Mouse (Mus musculus) frontal cortex, postnatal 36 days (tissue): ENCODE measurements at regions not wholly inside any gene's neighbourhood (a gene's known extent, or its start where the extent isn't known, plus 50 kb on each side); places are given as distances from the start of the nearest gene placed in this dataset.

Experiments used
- DNase-seq, 2 experiments: peaks; one replicate each; pipeline ENCODE4 v3.0.0; 2022; ENCODE audit warnings: low spot score in 2 of 2

DNA sequence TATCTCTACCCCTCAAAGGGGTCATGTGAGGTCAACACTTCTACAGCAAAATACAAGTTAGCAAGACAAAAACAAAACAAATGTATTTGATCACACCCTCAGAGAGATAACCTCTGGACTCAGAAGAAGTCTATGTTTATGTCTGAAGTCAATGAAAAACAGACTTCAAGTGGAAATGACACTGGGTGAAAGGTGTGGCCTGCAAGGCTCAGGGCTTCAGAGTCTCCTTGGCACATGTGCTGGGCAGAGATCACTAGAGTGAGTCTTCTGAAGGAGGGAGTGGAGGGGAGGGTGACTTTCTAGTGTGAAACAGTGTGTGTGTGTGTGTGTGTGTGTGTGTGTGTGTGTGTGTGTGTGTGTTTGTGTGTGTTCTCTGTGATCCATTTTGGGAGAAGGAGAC lies 68.2 kb downstream of the Il12a start:
- DNase-seq: no peak

DNA sequence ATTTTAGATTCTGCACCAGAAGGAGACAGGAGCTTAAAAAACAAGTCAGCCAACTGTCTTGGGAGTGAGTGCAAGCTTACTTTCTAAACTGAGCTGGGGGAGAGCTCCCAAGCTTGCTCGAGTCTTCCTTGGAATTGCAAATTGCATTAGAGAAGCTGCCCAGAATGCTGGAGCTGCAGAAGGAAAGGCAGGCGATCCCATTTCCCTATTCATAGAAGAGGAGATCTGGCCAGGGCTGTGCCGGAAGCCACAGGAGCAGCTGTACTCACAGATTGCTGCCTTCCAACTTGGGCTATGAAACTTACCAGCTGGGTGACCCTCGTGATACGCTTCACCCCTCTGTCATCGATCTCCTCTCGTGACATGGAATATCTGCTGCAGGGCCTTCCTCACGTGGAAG lies 68.9 kb downstream of the Il12a start:
- peak in 1 of 2 experiments; percentile 69 for DNase-seq

DNA sequence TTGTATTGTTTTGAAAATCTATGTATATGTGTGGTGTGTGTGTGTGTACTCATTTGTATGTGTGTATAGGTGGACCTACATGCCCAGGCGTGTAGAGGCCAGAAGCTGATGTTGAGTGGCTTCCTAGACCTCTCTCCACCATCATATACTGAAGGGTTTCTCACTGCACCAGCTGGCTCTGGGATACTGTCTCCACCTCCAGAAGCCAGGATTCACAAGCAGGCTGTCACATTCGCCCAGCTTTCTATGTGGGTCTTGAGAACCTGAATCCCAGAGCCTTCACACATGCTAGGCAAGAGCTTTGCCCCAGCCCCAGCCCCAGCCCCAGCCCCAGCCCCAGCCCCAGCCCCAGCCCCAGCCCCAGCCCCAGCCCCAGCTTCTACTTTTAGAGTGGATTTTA lies 70.4 kb downstream of the Il12a start:
- DNase-seq: peak in 1 of 2 experiments; percentile 44

DNA sequence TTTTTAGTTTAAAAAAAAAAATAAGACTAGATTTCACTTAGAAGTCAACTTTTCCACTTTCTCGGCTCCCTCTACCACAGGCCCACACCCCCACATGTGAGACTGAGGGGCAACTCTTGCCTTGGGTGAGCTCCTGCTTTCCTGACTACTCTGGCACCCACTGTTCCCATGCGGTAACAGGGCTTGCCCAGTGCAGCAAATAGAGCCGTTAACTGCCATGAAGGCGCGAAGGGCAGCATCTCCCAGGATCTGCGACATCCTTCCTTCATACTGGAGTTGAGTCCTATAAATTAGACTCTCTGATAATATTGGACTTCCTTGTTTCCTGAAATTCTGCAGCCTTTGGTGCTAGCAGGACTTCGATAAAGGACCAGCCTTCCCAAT lies 70.8 kb downstream of the Il12a start:
- no peak for DNase-seq

DNA sequence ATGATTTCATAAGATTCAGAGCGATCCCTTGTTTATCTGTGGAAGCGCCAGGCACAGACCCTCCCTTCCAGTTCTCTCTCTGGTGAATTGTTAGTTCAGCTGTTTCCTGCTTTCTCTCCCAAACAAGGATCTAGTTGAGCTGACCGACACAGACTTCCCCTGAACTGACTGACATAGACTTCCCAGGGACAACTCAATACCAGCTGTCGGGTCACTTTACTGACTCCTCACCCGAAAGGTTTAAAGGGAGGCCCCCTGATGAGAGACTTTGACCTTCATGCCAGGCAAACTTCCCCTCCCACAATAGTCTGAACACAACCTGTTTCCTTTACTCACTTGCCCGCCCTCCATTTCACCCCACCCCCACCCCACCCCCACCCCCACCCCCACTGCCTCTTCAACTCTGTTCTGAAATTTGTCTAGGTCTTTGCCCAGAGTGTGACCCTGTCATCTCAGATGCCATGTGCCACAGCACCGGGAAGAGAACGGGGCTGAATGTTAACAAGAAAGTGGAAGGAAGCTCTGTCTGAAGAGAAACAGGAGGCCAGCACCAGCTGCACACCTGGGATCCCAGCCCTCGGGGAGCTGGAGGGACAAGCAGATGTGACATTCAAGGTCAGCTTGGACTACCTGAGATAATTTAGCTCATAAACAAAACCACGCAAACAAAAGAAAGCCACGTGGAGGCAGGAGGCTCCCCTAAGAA lies 71.3 kb downstream of the Il12a start:
- no peak for DNase-seq

DNA sequence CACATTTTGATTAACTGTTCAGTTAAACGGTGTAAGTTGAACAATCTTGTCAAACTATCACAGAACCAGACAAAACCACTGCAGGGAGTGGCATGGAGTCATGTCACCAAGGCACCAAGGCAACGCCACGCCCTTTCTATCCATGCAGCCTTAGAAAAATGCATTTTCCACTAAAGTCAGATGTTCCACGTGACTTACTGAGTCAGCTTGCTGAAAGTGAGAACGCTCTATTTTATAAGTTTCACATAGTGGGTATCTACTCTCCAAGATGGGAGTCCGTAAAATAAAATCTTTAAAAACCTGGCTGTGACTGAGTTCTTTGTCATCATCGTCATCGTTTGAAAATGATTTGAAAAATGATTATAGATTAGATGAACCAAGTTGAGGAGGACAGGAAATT lies 72.5 kb downstream of the Il12a start:
- DNase-seq: no peak

DNA sequence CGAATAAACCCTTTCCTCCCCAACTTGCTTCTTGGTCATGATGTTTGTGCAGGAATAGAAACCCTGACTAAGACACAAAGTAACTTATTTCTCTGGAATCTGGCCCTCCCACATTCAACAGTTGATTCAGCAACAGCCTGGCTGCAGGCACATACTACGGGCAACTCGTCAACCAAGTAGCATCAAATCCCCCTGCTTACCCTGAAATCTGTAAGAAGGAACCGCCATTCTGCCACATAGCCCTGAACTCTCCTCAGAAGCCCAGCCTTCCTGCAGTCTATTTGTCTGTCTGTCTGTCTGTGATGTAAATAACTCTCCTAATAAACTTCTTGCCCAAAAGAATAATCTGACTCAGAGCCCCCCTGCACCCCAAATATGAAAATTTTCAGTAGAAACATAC lies 73.9 kb downstream of the Il12a start:
- DNase-seq: no peak

DNA sequence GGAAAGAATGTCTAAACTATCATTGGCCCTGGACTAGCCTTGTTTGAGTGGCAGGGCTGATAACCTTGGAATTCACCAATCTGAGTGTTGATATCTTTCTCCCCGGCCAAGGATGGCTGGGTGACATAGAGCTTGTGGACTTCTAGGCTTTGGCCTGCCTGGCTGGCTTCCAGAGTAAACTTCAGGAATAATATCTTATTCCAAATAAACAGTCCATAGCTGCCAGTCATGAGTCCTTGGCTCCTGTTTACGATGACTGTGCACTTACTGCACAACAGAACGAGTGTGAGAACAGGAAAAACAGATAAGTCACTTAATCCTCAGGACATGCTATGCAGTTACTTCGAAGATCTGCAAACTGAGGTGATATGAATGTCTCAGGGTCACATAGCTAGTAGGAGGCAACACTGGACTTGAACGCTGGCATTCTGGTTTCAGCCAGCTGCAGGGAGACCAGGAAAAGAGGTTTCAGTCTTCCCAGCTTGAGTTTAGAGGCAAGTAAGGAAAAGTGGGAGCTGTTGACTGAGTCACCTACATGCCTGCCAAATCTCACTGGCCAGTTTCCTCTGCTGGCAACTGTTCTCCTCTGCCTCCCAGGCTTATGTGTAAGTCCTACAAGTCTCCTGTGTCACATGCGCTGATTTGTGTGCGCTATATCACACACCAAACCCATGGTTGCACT lies 74.6 kb downstream of the Il12a start:
- peak; percentile 50 to 77 for DNase-seq

DNA sequence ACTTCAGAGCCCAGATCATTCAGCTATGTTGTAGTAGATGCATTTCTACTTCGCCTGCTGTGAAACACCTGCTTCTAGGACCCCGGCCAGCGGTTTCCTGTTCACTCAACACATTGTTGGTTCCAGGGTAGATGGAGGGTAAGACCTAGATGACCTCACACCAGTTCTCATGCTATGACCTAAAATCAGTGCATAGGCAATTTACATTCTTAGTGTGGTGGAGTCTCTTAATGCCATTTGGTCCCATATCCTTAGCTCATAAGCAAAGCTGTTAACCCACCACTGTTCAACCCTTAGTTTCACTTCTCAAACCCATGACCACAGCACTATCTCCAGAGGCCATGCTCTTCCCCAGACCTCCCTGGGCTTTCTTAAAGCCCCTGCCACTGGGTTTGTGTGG lies 81.1 kb downstream of the Il12a start:
- no peak for DNase-seq

DNA sequence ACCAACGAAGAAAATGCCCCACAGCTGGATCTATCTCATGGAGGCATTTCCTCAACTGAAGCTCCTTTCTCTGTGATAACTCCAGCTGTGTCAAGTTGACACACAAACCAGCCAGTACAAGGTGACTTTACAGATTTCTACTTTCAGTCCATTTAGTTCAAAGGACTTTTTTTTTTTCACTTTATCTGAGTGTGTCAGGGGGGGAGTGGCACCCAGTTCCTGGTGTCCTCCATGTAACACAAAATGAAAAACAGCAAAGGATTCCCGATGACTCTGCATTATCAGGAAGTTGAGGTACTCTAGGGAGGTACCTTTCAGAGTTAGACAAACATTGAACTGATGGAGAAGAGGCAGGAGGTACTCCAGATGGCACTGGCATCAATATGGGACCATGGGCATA lies 87.4 kb downstream of the Il12a start:
- DNase-seq: no peak

DNA sequence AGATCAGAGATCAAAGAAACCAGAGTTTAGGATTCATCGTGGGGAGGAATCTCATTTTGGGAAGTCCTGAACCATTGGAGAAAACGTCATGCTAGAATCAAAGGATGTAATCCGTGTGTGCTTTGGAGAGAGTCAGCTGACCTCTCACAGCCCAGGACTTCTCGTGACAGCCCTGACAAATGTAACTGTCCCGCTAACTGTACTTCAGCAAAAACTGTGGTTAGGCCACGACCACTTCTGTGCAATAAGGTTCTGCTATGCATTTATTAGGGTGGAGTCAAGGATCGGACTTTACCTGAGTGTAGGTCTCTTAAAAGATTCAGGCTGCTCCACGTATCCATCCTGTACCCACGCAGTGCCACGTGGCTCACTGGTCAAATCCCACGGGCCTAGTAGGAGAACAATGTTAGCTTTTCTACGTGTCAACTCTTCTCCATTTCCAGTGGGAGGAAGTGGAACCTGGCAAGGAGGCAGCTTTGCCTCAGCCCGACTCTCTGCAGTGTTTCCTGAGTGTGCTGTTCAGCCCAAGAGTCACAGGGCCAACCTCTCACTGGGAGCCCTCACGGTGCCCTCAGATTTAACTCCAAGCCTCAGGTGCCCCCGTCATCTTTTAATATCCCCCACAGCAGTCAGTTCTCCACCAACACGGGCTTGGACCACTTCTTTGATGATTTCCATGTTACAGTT lies 88.1 kb downstream of the Il12a start:
- DNase-seq: no peak

DNA sequence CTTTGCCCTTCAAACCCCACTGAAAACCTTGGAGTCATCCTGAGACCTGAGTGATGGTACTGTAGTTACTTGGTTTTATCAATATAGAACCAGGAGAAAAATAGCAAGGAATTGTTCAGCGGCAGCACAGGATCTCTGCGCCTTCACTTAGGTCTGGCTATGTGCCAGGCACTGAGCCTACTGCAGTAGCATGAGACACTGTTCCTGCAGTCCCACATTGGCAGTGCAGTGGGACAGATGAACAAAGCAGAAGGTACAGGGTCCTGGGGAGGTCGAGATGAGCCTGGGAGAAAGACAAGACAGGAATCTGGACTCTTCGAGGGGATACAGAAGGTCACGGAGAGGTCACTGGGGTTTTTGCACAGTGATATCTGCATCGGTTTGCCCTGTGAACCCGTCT lies 88.5 kb upstream of the 1110032F04Rik start:
- DNase-seq: no peak

DNA sequence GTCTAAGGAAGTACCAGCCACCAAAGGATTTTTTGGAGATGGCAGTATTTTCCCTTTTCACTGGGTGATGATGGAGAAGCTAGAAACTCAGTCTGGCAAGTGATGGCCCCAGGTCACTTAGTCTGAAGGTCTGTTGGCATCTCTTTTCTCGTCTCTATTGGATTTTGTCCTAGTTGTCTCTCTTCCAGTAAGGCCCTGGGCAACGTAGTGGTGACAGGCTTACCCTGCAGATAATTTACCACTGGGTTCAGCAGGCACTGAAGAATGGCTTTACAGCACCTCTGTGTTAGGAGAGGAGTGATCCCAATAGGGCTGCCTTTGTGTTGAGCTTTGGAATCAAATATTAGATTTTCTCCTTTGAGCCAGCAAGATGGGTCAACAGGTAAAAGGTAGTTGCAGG lies 87.9 kb upstream of the 1110032F04Rik start:
- DNase-seq: no peak

DNA sequence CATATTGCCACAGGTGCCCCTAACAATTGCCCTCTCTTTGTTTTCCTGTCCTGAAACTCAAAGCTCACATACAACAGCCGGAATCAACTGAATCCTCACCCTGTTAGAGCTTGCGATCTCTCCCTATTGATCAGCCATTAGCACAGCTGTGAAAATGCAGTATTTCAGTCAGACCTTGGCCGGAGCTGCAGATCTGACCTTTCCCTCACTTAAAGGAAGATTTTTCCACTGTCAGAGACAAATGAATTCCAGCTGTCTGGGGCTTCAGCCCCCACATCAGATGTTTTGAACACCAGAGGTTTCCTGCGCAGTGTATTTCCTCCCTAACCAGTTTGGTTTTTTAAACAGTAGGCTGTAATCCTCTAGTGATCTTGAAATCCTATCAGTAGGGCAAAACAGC lies 87.0 kb upstream of the 1110032F04Rik start:
- DNase-seq: no peak

DNA sequence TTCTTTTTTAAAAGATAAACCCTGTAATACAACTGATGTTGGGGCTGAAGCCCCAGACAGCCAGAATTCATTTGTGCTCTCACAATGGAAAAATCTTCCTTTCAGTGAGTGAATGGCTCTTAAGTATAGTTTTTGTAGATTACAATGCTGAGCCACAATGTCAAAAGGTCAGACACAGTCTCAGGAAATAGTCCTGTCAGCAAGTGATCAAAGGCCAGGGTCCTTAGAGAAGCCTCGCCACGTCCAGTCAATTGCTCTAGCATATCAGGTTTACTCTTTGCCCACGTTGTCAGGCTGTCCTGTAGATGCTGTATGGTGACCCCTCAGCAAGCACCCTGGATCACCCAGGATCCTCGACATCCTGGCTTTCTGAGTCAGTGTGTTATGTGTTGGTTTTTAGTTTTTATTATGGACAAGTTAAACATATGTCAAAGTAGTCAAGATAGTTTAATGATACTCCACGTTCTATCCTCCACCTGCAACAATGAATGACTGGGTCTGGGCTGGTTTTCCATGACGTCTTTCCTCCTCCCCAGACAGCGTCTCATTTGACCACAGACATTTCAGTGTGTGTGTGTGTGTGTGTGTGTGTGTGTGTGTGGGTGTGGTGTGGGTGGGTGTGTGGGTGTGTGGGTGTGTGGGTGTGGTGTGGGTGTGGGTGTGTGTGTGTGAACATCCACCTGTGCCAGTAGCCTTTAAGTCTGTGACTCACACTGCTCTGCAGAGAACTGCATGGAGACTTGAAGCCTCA lies 85.5 kb upstream of the 1110032F04Rik start:
- no peak for DNase-seq

DNA sequence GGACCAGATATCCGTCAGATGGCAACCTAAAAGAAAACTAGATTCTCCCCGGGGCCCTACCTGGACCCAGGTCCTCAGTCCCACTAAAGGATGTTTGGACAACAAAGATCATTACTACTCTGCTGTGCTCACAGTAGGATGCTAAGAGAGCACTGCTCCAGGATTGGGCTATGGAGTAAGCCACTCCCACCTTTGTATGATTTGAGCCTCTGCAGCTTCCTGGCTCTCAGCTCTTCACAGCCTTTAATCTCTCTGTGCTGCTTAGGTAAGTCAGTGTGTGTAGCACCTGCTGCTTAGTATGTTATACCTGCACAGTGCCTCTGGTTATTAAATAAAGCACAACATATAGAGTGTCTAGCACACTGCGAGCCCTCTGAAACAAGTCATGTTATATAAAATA lies 82.6 kb upstream of the 1110032F04Rik start:
- DNase-seq: no peak

DNA sequence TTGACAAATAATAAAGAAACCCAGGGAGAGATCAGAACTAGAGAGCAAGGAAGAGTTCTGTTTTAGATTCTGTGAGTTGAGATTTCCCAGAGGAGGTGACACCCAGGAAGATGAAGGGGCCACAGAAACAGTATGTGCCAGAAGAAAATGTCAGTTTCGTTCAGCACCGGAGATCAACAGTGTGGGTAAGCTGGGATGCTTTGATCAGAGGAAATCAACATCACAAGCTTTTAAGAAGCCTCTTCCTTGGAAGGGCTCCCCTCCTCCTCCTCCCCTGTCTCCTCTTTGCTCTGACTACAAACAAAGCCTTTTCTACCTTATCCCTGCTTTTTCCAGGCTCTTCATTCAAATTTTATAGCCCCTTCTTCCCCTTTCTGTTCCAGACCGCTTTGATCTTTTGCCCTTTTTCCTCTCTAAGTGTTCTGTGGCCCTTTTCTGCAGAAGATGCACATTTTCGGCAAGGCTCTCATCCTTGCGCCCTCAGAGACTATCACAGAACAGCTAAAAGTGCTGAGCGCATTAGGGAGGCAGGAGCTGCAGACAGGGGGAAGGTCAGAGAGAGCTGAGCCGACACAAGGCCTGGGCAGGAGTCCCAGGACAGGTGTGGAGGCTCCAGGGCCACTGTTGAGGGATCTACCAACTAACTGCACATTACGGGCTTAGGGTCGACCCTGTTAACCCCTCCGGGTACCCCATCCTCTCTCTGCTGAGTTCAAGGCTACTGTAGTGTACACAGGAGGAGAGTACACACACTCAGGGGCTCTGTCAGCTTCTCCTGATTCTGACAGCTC lies 81.8 kb upstream of the 1110032F04Rik start:
- no peak for DNase-seq

DNA sequence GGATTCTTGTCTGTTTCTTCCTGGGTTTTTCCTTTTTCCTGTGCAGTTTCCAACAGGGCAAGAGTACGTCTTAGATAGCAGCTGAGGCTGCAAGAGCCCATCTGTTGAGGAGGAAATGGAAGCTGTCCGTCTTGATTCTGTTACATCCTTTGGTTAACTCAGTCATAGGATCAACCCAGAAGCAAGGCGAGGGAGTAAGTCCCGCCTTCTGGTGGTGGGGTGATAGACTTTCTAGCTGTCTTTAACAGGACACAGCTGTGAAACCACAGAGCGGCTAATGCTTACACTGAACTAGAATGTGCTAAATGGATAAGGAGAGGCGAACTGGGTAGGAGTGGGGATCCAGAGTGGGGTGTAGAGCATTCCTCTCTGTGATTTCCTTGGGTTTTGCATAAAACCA lies 79.9 kb upstream of the 1110032F04Rik start:
- no peak for DNase-seq

DNA sequence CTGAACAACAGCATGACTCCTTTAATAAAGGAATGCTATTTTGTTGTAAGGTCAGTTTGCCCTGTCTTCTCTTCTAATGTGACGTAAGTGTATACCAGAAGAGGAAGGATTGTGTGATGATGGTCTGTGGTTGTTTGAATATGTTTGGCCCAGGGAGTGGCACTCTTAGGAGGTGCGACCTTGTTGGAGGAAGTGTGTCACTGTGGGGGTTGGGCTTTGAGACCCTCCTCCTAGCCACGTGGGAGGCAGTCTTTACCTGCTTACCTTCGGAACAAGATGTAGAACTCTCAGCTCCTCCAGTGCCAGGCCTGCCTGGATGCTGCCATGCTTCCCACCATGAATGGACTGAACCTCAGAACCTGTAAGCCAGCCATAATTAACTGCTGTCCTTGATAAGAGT lies 78.9 kb upstream of the 1110032F04Rik start:
- no peak for DNase-seq

DNA sequence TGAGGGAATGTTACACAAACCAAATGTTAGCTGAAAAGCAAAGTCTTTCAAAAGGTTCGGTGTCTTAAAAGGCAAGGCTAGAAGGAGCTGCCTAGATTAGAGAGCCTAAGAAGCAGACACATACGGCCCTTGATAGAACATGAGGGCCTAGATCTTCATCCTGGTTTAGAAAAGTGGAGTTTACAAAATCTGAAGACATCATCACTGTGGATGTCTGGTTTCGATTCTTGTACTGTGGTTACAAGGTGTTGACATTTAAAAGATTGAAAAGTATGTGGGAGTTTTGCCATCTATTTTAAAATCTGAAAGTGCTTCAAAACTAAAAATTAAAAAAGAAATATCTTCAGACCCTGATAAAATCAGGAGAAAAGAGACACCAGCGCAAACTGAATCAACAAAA lies 76.5 kb upstream of the 1110032F04Rik start:
- DNase-seq: no peak

DNA sequence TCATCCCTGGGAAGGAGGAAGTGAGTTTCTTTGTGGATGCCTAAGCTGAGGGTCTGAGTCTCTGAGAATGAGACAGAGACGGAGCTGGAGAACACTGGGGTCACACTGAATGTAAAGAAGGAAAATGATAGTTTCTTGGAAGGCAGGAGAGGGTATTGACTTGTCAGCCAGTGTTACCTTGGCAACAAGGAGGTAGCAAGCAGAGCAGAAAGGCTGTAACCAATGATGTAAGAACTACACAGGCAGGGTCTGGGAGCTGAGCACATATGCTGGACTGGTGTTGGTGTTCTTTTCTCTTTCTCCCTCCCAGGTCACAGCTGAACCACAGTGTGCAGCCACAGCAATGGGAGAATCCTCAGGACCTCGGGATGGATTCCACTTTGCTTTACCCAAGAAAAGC lies 75.5 kb upstream of the 1110032F04Rik start:
- DNase-seq: no peak
